Mouse (Mus musculus) mature B cell (primary cell): ENCODE data around the gene Ttc19.
"Not testable (repeated sequence)": the region's sequence is repeated elsewhere in the genome, so short reads cannot be mapped to it uniquely, and the experiment has no call there.

ENCODE experiments used
- in situ Hi-C: fragments of 300-500 bp; cut with MboI; formaldehyde crosslinking; loops from 2 replicates; pipeline ENCODE4 v1.14.3; 2019

Ttc19 gene

DNA sequence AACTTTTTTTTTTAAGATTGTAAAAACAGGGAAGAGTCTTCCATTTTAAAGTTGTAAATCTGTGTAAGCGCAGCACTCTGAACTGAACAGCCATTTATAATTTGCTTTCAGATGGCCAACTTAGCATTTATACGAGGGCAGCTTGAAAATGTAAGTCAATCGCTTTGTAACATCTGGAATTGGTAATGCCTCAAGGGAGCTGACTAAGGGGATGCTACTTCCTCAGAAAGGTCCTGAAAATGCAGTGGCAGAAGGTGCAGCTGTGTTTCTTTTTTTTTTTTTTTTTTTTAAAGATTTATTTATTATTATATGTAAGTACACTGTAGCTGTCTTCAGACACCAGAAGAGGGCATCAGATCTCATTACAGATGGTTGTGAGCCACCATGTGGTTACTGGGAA, 2.7 kb downstream of the Ttc19 start:
- in situ Hi-C loops, result loop anchor here (10.0 kb wide), 2 partner anchors 159 to 229 kb away; no protein-coding TSS in a partner anchor

DNA sequence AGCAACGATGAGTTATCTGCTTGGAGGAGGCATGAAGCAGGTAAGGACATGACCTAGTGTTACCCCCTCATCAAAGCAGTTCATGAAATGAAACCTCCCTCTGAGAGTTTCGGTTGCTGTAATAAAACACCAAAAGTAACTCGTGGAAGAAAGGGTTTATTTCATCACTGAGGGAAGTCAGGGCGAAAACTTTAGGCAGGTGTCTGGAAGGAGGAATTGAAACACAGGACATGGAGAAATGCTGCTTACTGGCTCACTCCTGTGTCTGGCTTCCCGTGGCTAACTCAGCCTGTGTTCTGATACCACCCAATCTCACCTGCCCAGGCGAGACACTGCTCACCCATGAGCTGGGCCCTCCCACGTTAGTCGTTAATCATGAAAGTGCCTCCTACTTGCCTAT, 3.7 kb downstream of the Ttc19 start:
- in situ Hi-C loops, result loop anchor here (10.0 kb wide), 2 partner anchors 160 to 230 kb away; no protein-coding TSS in a partner anchor

DNA sequence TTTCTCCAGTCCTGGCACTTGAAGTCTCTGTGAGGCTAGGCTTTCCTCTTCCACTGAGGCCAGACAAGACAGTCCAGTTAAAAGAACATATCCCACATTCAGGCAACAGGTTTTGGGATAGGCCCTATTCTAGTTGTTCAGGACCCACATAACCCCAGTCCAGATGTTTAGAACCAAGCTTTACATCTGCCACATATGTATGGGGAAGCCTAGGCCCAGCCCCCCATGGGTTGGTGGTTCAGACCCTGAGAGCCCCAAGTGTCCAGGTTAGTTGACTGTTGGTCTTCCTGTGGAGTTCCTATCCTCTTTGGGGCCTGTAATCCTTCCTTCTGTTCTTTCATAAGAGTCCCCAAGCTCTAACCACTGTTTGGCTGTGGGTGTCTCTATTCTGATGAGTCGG, 6.4 kb downstream of the Ttc19 start:
- in situ Hi-C loops, result loop anchor here (10.0 kb wide), 2 partner anchors 163 to 233 kb away; no protein-coding TSS in a partner anchor

DNA sequence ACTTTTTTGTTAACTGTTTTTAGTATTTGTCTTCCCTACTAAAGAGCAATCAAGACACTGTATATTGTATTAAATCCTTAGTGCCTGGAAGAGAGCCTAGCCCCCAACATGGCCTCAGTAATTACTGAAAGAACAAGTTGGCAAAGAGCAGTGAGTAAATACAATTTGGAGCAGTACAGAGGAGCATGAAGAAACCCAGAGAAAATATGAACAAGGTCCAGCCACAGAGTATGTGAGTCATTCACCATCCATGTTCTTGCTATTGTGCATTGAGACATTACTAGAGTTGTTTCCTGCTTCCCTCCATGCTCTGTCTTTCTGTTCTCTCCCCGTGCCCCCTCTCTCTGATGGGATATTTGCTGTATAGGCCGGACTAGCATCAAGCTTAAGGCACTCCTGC, 12.8 kb downstream of the Ttc19 start:
- in situ Hi-C loops, result no loop called here

DNA sequence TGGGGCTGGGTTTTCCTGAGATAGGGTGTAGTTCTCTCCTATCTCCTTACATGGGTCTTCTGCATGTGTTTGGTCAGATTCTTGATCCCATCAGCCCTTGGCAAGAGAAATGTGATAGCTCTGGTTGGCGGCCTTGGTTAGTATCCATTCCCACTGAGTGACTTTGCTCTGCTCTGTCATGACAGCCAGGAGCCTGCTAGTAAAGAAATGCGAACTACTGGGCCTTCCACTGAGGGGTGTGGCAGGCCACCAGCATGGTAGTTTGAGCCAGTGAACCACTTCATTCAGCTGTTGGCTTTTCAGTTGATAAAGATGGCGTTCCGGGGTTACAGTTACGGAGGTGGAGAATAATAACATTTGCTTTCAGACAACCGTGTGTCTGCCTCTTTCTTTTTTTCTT, 17.6 kb downstream of the Ttc19 start:
- in situ Hi-C loops, result no loop called here

DNA sequence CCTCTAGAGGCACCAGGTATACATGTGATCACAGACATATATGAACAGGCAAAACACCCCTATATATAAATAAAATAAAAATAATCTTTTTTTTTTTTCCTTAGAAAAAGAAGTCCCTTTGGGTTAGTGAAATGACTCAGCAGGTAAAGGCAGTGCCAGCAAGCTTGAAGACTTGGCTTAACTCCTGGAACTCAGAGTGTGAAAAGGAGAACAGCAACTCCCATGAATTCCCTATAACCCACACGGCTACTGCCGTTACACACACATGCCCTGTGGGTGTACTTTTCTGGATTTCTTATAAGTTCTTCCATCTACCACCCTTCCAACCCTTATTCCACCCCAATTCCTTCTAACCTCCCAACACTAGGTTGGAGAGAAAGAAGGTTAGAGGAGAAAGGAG, 24.6 kb downstream of the Ttc19 start:
- in situ Hi-C loops, result no loop called here

DNA sequence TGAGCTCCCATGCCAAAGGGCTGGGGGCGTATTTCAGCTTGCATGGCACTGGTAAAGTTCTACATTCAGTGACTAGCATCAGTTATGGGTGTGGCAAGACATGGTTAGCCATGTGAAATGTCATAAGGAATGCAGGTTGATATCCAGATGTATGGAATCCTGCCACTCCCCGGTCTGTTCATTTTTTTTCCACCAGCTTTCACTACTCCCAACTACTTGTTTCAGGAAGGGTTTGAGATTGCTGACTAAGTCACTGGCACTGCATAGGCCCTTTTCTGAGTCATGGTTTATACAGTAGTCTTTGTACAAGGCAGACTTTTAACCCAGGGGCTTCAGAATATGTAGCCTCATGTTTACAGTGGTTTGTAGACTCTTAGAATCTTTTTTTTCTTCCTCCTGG, 28.0 kb downstream of the Ttc19 start:
- in situ Hi-C loops, result no loop called here

DNA sequence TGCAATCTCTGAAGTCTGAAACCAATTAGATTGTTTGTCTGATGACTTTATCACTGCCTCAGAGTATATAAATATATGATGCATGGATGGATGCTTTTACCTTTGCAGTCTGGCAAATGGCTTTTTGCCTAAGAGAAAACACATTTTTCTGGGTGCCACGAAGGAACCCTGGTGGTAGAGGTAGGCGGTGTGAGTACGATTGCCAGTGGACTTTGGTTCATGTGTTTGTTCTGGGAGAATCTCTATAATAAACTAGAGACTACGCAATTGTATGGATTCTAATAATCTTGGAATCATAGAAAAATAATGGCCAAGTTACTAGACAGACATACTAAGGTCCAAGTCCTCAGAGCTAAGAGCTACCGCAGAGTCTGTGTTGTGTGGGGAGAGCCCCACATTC, 33.7 kb downstream of the Ttc19 start:
- in situ Hi-C loops, result no loop called here

DNA sequence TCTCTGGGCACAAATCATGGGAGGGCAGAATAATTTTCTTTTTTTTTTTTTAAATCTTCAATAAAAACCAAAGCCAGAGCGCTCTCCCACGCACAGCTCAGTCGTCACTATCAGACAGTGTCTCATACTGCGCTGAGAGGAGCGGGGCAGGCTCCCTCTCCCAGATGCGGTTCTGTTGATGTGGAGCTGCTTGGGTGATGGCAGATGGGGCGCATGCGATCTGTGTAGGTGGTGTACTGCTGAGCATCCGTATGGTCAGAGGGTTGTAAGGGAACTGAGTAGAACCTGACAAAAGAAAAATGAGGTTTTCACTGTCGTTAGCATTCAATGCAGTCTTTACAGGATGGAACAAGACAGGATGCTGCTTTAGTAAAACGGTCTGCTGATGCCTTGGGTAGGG, 36.5 kb downstream of the Ttc19 start:
- in situ Hi-C loops, result no loop called here

DNA sequence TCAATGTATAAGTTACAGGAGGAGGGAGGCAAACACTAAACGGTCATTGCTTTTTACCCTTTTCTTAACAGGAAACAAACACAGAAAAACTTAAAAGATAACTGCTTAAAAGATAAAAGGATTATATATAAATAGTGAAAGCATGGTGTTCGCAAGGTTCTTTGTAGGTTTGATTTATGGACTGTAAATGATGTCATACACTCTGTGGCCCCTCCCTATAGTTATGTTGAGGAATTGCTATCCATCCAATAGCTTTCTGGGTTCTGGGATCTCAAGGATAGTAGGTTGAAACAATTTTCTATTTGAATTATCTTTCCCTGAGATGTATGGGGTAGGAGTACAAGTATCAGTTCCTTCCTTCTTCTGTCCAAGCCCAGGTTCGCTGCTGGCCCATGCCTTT, 38.8 kb downstream of the Ttc19 start:
- in situ Hi-C loops, result no loop called here

DNA sequence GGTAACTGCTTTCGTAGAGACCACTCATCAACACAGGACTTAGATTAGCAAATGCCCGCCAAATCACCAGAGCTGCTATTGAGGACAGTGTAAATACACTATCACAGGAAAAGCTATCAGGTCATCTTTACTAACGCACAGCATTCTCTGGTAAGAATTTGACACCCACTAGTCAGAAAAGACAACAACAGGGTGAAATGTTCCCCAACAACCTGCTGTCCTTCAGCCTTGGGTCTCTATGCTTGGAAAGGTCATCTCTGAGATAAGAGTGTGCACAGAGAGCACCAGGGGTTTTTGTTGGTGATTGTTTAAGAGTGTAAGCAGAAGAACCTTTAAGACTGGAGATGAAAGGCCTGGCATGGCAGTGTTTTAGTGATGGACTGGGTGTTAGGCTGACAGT, 42.4 kb downstream of the Ttc19 start:
- in situ Hi-C loops, result no loop called here

DNA sequence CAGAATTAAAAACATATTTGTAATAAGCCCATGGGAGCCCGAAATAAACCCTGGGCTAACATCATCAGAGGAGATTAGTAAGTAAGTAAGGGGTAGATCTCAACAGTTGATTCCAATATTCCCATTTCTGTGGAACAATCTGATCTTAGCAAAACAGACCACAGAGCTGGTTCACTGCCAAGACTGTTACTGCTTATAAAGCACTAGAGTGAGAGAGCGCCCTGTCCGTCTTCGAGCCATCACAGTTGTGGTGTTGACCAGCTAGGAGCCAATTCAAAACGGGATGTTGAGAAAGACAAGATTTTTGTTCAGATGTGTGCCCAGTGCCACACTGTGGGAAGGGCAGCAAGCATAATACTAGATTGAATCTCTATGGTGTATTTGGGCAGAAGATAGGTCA, 49.9 kb downstream of the Ttc19 start:
- in situ Hi-C loops, result no loop called here

DNA sequence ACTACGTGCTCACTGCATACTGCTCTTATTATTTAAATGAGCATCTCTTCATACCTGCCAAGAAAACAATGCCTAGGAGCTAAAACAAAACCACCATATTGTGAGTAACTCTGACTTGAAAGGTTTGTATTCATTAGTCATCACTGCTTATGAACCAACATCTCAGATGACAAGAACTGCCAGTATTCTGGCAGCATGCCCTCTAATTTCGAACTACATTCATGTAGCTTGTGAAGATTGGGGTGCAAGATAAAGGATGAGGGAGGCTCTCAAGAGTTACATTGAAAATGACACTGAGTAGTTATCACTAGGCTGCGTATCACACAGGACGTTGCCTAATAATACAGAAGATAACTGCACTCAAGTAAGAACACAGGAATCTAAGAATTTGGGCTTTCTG, 51.0 kb downstream of the Ttc19 start:
- in situ Hi-C loops, result no loop called here

DNA sequence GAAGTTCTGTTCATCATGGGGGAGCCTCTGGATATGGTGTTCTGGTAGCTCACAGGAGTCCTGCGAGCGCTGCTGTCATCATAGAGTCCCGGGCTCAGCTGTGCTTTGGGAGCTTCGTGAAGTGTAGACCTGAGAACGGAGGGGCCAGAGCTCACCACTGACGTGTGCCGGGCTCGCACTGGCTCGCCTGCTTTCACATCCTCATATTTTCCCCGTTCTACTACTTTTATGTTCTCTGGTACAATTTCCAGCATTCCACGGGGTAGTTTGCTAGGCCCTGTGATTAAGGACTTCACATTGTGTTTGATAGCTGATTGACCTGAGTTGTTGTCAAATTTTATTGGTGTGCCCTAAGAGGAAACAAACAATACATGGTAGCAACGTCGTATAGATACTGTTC, 61.7 kb downstream of the Ttc19 start:
- in situ Hi-C loops, result no loop called here

DNA sequence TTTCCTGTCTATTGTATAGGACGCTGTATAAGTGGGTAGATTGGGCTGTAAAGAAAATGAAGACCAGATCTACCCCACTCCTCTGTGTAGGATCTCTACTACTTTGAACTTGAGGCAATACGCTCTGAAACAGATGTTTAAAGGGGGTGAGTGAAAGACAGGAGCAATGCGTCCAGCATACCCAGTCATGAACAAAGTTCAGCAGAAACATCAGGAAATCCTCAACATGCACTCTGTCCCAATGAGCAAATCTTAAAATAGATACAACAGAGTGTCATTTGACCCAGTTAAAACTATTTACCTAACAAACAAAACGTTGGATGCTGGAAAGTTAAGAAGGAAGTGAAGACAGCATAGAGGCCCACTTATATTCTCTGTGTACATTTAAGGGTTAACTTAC, 70.7 kb downstream of the Ttc19 start:
- in situ Hi-C loops, result no loop called here

DNA sequence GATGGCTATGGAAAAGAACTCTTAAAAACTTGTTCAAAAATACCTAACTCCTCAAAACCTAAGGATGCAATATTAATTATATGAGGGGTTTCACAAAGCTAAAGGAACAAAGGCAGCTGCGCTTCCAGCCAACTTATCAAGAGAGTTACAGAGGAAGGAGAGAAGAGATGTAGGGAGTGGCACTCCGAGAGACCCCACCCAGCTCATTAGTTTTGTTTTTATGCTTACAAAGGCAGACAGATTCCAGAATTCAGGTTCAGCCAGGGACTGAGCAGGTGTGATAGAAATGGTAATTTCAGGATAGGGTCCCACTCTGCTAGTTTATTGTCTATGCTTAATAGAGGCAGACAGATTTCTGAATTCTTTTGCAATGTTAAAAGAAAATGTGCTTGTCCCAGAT, 73.9 kb downstream of the Ttc19 start:
- in situ Hi-C loops, result no loop called here

DNA sequence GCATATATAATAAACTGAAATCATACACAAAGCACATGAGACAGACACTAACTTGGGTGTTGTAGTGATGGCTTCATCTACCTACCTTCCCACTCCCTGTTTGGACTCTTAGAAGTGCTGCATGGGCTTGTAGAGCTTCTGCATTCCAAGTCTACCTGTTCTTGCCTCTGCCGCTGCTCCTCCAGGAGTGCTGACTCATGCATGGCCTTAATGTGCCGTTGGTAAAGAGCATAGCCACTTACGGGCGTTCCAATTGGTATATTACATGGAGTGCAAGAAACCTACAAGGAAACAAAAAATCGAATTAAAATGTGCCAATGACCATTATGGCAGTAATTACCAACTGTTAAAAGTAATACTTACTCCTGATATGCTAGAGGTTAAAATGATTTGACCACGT, 85.6 kb downstream of the Ttc19 start:
- in situ Hi-C loops, result no loop called here

DNA sequence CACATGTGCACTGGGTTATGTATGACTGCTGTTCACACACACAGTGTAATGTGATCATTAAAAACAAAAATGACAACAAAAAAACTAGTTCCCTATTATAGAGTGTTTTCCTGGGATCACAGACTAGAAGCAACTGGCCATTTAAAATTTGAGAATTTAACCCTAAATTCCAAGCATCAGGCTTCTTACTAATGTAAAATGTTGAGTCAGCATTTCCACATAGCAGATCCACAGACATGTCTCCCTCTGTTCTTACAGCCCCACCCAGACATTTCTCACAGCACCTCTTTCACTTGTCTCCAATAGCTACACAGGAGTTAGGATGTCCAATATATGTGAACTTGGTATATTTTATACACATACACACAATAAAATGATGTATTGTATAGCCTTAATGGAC, 88.7 kb downstream of the Ttc19 start:
- in situ Hi-C loops, result no loop called here

DNA sequence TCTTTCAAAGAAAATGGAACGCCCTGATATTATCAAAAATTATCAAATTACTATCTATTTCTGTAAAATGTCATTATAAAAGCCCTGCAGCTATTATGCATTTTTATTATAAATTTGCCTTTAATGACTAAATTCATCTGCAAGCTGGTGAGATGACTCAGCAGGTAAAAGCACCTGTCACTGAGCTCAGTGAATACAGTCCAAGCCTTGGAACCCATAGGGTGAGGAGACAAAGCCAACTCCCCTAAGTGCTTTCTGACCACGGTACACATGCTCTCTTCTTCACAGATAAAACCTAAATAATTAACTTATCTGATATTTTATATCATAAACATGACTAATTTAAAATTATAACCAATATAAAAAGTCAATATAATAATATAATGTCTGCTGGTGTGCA, 90.5 kb downstream of the Ttc19 start:
- in situ Hi-C loops, result no loop called here

DNA sequence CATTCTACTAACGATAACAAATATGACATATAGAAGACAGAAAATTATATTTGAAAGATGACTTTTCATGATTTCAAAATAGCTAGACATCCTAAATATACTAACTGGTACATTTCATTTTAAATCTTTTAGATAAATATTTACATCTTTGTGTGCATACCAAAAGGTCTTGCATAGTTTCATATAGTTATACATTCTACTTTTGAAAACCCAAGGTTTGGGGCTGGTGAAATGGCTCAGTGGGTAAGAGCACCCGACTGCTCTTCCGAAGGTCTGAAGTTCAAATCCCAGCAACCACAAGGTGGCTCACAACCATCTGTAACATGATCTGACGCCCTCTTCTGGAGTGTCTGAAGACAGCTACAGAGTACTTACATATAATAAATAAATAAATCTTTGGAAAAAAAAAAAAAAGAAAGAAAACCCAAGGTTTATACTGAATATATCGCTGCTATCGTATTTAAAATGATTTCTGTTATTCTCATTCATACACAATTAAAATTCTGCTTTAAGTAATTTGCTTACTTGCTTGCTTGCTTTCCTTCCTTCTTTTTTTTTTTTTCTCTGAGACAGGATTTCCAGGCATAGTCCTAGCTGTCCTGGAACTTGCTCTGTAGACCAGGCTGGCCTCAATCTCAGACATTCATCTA, 96.1 kb downstream of the Ttc19 start:
- in situ Hi-C loops, result not testable (repeated sequence)
